Mouse (Mus musculus) frontal cortex, postnatal 10 days (tissue): Measurements from ENCODE around the gene Inhbe.

ENCODE experiments used
- DNase-seq, 2 experiments: peaks; one replicate each; pipeline ENCODE4 v3.0.0; 2022; ENCODE audit warnings: low spot score in 2 of 2, mixed read lengths in 1 of 2

Gene Inhbe

DNA sequence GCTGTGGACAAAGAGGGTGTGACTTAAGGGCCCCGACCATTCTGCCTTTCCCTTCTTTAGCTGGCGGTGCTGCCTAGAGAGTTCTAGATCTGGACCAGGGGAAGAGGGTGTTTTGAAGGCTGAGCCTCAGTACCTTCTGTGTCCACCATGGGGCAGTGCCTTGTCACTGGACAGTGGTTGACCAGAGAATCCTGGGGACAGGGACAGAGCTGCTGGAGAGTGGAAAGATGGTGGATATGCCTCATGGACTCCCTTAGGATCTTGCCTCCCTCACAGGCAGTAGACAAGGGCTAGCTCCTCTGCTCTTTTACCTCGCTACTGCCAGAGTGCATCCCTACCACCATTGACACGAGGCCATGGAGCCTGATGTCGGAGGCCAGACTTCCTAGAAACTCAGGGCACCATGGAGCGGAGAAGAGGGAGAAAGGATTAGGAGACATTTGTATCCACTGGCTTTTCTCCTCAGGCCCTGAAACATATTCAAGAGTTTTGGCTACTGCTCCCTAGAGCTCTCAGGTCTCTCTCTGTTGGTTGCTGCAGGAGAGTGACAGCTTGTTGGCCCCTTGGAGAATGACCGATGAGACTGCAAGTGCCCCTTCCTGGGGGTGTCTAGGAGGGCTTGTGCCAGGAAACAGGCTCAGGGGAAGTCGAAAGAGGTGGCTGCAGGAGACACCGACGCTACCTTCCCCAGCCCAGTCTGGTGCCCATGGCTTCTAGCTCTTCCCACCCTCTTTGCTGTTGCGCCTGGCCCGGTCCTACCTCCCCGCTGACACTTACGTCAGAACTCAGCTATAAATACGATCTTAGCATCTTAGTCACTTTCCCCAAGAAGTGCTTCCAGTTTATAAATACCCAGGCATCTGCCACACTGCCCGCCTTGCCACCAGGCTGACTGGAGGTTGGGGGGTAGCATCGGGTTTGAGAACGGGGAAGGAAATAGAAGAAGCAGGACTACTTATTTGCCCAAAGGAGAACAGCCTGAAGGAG, at the start of gene Inhbe:
Gene Inhbe (minus strand): TSS at position 503 of the 987 bp plus-strand sequence.
- DNase-seq, result peak; percentile 60 to 69

DNA sequence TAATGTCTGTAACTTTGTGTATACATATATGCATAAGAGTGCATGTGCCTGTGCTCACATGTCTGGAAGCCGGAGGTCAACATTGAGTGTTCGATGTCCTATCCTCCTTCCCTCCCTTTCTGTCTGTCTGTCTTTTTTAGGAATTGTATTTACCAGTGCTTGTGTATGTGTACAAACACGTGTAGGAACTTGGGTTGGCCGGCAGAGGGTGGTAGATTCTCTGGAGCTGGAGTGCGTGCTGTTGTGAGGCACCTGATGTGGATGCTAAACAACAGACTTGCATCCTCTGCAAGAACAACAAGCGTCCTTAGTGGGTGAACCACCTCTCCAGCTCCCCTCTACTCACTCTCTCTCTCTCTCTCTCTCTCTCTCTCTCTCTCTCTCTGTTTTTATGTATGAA, 37.6 kb upstream of the Inhbe start:
- DNase-seq, result no peak

DNA sequence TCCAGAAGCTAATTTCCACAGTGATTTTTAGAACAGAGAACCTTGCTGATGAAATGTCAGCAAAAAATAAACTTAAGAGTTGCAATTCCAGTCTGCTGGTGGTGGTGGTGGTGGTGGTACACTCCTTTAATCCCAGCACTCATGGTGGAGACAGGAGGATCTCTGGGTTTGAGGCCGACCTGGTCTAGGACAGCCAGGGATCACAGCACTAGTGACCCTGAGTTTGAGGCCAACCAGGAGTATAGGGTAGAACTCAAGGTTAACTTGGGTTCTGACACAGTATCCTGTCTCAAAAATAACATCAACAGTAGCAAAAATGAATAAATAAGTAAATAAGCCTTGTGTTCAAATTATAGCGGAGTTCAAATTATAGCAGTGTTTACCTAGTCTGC, 27.5 kb upstream of the Inhbe start:
- no peak for DNase-seq

DNA sequence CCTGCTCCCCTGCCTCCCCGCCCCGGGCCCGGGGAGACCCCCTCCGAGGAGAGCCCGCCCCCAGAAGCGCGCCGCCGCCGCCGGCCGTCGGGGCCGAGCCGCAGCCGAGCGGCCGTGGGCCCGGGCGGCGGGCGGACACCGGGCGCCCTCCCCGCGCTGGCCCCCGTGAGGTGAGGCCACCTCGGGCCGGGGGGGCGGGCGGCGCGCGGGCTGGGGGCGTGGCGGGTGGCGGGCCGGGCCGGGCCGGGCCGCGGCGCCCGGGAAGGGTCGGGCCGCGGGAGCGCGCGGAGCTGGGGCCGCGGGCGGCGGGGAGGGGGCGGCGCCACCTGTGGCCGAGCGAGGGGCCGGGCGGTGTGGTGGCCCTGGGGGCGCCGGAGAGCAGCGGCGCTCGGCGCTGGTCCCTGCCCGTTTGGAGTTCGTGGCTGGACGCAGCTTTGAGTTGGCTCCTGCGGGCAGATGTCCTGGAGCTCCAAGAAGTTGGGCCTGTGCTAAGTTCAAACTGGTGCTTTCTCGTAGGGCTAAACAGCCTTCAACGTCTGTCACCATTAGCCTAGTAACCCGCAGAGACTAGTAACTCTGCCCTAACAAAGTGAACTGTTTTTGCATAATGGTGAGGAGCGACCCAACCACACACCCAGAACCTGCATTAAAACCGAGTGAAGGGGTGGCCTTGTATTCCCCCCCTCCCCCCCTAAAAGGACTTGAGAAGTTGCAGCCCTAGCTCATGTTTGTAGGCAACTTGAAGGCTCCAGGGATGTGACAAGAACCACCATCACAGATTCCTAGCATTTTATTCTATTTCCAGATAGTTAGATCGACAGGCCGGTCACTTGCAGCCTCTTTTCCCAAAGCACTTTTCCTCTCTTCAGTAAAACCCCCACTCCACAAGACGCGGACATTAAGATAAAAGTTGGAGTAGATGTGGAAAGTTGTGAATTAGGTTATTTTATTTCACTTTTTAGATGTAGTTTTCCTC, 26.8 kb upstream of the Inhbe start:
- peak in 1 of 2 experiments; percentile 46 for DNase-seq

DNA sequence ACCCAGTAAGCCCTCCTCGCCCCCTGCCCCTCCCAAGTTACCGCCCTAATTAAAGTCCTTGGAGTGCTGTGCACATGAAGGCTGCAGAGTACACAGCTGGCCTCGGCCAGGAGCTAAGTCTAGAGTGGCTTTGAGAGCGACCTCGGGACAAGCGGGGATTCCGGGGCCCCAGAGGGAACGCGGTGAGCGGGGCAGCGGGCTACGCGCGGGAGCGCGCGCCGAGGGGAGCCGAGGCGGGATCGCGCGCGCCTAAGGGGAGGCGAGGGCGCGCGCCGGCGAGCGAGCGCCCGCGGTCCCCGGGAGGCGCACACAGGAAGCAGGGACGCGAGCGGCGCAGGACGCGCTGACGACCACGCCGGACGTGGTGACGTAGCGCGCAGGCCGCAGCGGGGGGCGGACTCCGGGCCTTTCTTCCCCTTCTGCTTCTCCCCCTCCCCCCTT, 26.1 kb upstream of the Inhbe start, which contains the start of gene R3hdm2:
Gene R3hdm2 (plus strand): TSS at position 77 of the 441 bp plus-strand sequence.
- peak; percentile 86 to 91 for DNase-seq

DNA sequence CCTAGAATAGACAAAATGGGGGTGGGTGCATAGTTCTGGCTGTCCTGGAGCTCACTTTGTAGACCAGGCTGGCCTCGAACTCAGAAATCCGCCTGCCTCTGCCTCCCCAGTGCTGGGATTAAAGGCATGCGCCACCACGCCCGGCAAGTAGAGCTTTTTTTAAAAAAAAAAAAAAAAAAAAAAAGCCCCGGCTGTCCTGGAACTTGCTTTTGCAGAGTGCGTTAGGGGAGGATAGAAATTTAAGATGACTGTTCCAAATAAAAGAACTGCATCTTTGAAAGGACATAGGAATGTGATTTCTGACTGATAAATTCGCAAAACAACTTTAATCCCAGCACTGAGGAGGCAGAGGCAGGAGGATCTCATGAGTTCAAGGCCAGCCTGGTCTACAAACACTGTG, 25.4 kb upstream of the Inhbe start:
- no peak for DNase-seq

- no peak for DNase-seq
These were observed 23.5 kb upstream of the Inhbe start for GRCm38 (mm10) chr10:127377700-127378099.

DNA sequence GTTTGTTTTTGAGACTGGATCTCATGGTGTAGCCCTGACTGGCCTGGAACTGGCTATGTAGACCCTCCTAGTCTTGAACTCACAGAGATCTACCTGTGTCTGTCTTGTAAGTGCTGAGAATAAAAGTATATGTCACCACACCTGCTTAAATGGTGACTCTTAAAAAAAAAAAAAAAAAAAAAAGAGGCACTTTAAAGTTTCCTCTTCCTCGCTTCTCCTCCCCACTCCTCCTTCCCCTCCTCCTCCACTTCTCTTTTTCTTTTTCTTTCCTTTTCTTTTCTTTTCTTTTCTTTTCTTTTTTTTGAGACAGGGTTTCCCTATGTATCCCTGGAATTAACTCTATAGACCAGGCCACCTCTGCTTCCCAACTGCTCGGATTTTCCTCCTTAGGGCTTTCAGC, 16.8 kb upstream of the Inhbe start:
- DNase-seq, result no peak

- no peak for DNase-seq
These were observed 15.9 kb upstream of the Inhbe start, which contains the start of gene Inhbc for GRCm38 (mm10) chr10:127369834-127370820. Gene Inhbc, minus strand, starts transcription at chr10:127370431.

GRCm38 (mm10) chr10:127368273-127368672, 14.1 kb upstream of the Inhbe start:
- no peak for DNase-seq

DNA sequence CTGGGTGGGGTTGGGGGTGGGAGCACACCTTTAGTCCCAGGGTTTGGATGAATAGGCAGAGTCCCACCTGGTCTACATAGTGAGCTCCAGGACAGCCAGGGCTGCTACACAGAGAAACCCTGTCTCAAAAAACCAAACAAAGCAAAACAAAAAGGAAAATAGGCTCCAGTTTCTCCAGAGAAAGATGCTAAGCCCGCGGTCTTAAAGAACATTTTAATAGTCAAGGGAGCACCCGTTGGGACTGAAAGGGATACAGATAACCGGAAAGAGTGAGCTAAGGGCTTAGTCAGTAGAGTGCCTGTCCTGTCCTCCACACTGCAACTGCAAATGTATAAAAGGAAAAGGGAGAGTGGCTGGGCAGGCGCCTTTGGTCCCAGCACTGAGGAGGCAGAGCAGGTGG, 12.9 kb upstream of the Inhbe start:
- no peak for DNase-seq

GRCm38 (mm10) chr10:127360714-127361113, 6.5 kb upstream of the Inhbe start:
- no peak for DNase-seq

DNA sequence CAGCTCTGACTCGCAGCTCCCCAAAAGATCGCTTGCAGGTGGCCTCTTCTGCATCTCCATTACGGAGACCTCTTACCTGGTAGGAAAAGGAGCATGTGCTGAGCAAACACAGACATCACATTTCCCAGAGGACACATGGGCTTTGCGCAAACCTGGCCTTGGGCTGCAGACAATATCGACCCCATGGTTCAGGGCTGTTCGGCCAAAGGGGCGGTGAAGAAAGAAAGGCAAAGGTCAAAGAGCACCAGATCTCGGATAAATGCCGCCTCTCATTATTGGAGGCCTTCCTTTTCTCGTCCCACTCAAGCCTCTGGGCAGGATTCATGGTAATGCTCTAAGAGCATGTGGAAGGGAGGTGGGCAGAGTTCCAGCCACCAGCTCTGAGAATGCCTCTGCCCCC, 1.1 kb upstream of the Inhbe start:
- no peak for DNase-seq

- no peak for DNase-seq
These were observed 1.4 kb downstream of the Inhbe start for GRCm38 (mm10) chr10:127352766-127353165.

DNA sequence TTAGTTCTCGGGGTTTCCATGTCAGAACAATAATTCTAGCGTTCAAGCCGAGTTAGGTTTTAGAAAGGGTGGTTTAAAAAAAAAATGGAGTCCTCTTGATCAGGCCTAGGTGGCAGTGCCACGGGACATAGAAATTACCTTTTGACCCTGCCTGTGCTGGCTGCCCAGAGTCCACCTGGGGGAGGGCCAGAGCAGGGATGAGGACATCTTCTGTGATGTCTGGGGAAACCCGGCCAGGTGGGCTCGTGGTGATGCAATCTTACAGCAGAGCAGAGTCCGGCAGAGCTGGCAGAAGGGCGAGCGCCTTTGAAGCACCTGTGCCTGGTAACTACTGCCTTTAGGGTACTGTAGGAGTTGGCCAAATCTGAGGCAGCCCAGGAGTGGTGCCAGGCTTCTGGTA, 2.0 kb downstream of the Inhbe start:
- no peak for DNase-seq

- DNase-seq, result no peak
These were observed 2.5 kb downstream of the Inhbe start for GRCm38 (mm10) chr10:127351719-127352118.

DNA sequence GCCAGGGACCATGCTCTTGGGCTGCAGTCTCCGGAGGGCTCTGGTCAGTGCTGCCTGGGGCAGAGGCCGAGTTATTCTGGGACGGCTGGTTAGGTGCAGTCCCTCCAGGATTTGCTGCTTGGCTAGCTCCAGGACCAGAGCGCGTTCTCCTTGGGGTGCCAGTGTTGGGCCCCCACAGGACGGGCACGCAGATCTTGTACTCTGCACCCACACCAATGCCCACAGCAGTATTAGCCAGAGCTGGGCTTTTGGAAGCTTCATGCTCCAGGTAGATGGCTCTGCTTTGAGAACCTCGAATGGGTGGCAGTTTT, 3.0 kb downstream of the Inhbe start:
- DNase-seq, result no peak

DNA sequence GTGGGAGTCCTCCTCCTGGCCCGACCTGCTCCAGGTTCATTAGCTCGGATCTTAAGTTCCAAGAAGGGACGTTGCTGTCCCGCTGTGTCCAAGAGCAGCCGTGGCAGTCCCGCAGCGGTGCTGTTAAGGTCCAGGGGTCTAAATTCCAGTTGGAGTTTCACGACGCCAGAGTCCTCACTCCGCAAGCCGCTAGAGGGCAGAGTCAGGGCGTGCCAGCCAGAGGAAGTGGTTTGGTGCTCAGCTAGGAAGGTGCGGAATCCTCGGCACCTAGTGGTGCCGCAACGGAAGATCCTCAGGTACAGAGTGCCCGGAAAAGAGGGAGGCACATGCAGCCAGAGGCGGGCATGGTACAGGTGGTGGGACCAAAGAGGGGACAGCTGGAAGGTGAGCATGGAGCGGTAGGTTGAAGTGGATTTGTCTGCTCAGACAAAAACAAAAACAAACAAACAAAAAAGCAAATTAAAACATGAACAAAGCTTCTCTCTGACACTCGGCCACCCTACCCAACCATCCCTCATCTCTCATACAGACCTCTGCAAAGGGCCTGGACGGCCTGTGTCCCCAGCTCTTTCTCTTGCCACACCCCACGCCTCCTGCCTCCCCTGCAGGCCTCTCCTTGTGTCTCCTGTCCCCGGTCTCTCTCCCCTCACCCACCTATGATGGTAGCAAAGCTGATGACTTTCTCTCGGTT, 3.5 kb downstream of the Inhbe start:
- peak in 1 of 2 experiments; percentile 65 for DNase-seq

- no peak for DNase-seq
These were observed 4.4 kb downstream of the Inhbe start for GRCm38 (mm10) chr10:127349810-127350209.

- no peak for DNase-seq
These were observed 5.3 kb downstream of the Inhbe start for GRCm38 (mm10) chr10:127348957-127349356.
